Mouse (Mus musculus) cerebellum, adult 2 months (tissue): ENCODE results near the gene Meis2.

ENCODE experiments used
- CTCF ChIP-seq: fragments of 200-500 bp; IDR thresholded peaks from 2 replicates; pipeline ENCODE4 v1.5.1; 2011; ENCODE audit warnings: low read depth, mild to moderate bottlenecking, control low read depth, low read length, moderate library complexity, borderline replicate concordance; ENCODE audit not compliant: insufficient read depth
- POLR2A ChIP-seq: fragments of 200-500 bp; IDR thresholded peaks from 2 replicates; pipeline ENCODE4 v1.6.1; 2011; ENCODE audit warnings: low read length, control low read depth, borderline replicate concordance; ENCODE audit not compliant: insufficient read depth

DNA sequence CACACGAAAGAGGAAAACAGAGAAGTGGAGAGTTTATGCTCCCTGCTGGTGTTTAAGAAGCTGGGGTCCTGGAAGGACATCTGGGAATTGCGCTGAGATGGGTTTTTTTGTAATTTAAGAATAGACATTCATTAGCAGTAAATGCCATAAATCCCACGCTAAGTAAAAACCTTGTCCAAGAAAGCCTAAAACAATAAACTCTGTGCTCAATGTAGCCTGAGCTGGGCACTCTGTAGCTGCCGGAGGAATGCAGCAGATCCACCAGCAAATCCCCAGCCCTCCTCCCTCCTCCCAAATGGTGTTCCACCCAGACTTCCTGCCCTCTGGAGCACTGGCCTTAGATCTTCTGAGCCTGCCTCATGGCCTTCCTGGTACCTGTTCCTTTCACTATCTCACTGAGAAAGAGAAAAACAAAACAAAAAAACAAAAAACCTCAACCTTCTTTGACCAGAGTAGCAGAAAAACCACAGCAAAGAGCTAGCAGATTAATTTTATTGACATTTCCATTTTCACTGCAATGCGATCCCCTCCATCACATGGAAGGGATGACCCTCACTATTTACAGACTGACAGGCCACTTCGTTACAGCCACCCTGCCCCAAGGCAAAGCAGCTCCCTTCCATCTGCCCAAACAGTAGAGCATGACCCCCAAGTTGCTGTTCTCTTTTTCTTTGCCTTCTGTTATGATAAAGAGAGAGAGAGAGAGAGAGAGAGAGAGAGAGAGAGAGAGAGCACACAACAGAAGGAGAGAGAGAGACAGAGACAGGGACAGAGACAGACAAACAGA lies 64.1 kb downstream of the Meis2 start:
- TF ChIP-seq CTCF (no peak), POLR2A (no peak)
